ENCODE assay signal across 8 mouse cellular contexts in the genomic region with DNA sequence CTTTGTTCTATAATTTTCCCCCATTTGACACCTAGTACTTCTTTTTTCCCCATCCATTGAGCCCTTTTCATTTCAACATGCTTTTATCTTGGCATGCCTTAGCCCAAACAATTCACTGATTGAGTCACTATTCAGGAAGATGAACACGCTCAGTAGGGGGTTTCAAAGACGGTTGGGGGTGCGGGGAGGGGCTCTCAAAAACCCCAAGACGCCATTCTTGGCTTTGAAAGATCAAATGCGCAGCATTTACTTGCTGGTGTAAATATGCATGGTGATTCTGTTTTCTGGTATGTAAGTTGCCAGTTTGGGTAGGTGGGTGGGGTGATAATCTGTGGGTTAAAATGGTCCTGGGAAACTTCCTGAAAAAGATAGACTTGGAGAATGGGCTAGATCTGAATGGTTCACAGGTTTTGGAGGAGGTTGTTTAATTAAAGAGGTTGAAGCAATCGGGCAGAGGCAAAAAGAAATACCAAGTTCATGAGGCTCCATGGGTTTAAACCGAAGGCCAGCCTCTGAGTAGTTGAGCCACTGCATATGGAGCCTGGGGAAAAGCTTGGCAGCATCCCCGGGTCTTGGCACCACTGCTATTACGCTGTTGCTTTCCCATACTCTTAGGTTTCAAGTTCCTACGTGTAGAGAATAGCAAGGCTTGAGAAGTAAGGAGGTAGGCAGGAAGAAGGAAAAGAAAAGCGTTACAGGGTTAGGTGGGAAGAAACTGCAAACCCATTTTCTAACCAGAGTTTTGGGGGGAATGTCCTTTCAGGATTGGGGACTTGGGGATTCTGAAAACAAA. TPM values are rescaled to one million over a fixed set of nuclear protein-coding genes. Genes with fewer than 3 reads are reported as not detected.
DNase-seq lines count a peak whose midpoint lies in the region; ATAC-seq and TF ChIP-seq lines count a peak whose summit lies in the region.

No protein-coding gene starts in this region.

- peaks cover 7% of the 10 kb centered on the region for H3K27me3 ChIP-seq in megakaryocyte, embryonic 14.5 days (replicated peaks)
- H3K27me3 ChIP-seq in forebrain, embryonic 14.5 days (replicated peaks; ENCODE audit: control insufficient read depth, insufficient read depth, low read length), result no peaks in the 10 kb centered on the region
- no peaks in the 10 kb centered on the region for H3K27me3 ChIP-seq in intestine, postnatal 0 days (replicated peaks; ENCODE audit: control insufficient read depth, insufficient read depth, low read length)
- H3K27me3 ChIP-seq in neural tube, embryonic 12.5 days (replicated peaks), result no peaks in the 10 kb centered on the region; the same call in 1 of the 2 replicates

- 0 out of 2 replicates have a peak, but pooled peaks cover 4% of the 10 kb centered on the region for H3K9me3 ChIP-seq in megakaryocyte, embryonic 14.5 days
- no peaks in the 10 kb centered on the region for H3K9me3 ChIP-seq in forebrain, embryonic 14.5 days (replicated peaks; ENCODE audit: control insufficient read depth, low read length)
- H3K9me3 ChIP-seq in intestine, postnatal 0 days (ENCODE audit: control insufficient read depth), result no peaks in the 10 kb centered on the region
- no peaks in the 10 kb centered on the region for H3K9me3 ChIP-seq in neural tube, embryonic 12.5 days

- TF ChIP-seq CTCF in intestine, postnatal 0 days (IDR thresholded peaks at IDR 0.05; ENCODE audit: low read depth), result no peak

- peaks cover 11% of the 10 kb centered on the region for H3K36me3 ChIP-seq in megakaryocyte, embryonic 14.5 days (replicated peaks; ENCODE audit: low read length)
- H3K36me3 ChIP-seq in forebrain, embryonic 14.5 days (ENCODE audit: control insufficient read depth, insufficient read depth, low read length), result no peaks in the 10 kb centered on the region
- H3K36me3 ChIP-seq in intestine, postnatal 0 days (ENCODE audit: control insufficient read depth, insufficient read depth), result no peaks in the 10 kb centered on the region
- H3K36me3 ChIP-seq in neural tube, embryonic 12.5 days, result no peaks in the 10 kb centered on the region

- H3K4me2 ChIP-seq in forebrain, embryonic 14.5 days (ENCODE audit: low read length), result peak overlapping the region; percentile 61
- peak overlapping the region; percentile 70 for H3K4me2 ChIP-seq in intestine, postnatal 0 days (replicated peaks; ENCODE audit: low read depth)
- H3K4me2 ChIP-seq in neural tube, embryonic 12.5 days (replicated peaks), result peak overlapping the region; percentile 68

- H3K4me1 ChIP-seq in megakaryocyte, embryonic 14.5 days, result peaks cover 8% of the 10 kb centered on the region; the same call in 1 of the 2 replicates
- no peaks in the 10 kb centered on the region for H3K4me1 ChIP-seq in brown adipose tissue, adult 24 weeks (ENCODE audit: control insufficient read depth, insufficient read depth, insufficient read length, low read length)
- H3K4me1 ChIP-seq in forebrain, embryonic 14.5 days (ENCODE audit: control insufficient read depth, insufficient read depth, low read length), result no peaks in the 10 kb centered on the region
- no peaks in the 10 kb centered on the region for H3K4me1 ChIP-seq in intestine, postnatal 0 days (replicated peaks; ENCODE audit: control insufficient read depth, insufficient read depth, low read length)
- H3K4me1 ChIP-seq in neural tube, embryonic 12.5 days, result peaks cover 7% of the 10 kb centered on the region

- H3K27ac ChIP-seq in brown adipose tissue, adult 24 weeks (replicated peaks; ENCODE audit: low read depth, low read length), result no peak overlapping the region
- H3K27ac ChIP-seq in forebrain, embryonic 14.5 days (ENCODE audit: low read depth, low read length), result no peak overlapping the region
- no peak overlapping the region for H3K27ac ChIP-seq in intestine, postnatal 0 days (ENCODE audit: low read depth, low read length)
- no peak overlapping the region for H3K27ac ChIP-seq in neural tube, embryonic 12.5 days

- H3K4me3 ChIP-seq in megakaryocyte, embryonic 14.5 days (replicated peaks), result peak overlapping the region; percentile 97
- H3K4me3 ChIP-seq in brown adipose tissue, adult 24 weeks (ENCODE audit: insufficient read depth, low read depth, low read length), result peak overlapping the region; percentile 14; the same call in 1 of the 2 replicates
- H3K4me3 ChIP-seq in forebrain, embryonic 14.5 days (ENCODE audit: low read depth, low read length), result peak overlapping the region; percentile 59
- peak overlapping the region; percentile 62 for H3K4me3 ChIP-seq in intestine, postnatal 0 days (ENCODE audit: low read depth, low read length)
- no peak overlapping the region for H3K4me3 ChIP-seq in neural tube, embryonic 12.5 days

- ATAC-seq in megakaryocyte, adult 5-6 weeks (ENCODE audit: poor library complexity, severe bottlenecking), result no peak
- ATAC-seq in forebrain, embryonic 14.5 days, result no peak
- ATAC-seq in intestine, postnatal 0 days, result no peak
- ATAC-seq in neural tube, embryonic 12.5 days (ENCODE audit: low FRiP score, low read depth), result no peak

- 36% methylated on average over 11 of the region's 11 CpGs for WGBS in forebrain, embryonic 14.5 days
- WGBS in intestine, postnatal 0 days, result 37% methylated on average over 11 of the region's 11 CpGs
- WGBS in neural tube, embryonic 12.5 days, result 39% methylated on average over 11 of the region's 11 CpGs

- DNase-seq in forebrain, embryonic 14.5 days (ENCODE audit: low spot score), result peak; percentile 55
- DNase-seq in embryo, embryonic 10.5 days (ENCODE audit: low spot score), result no peak
- DNase-seq in frontal cortex, postnatal 10 days (ENCODE audit: low spot score in 2 of 2), result no peak

- no peak overlapping the region for H3K9ac ChIP-seq in forebrain, embryonic 14.5 days (ENCODE audit: low read length)
- no peak overlapping the region for H3K9ac ChIP-seq in intestine, postnatal 0 days (ENCODE audit: low read depth, low read length)
- no peak overlapping the region for H3K9ac ChIP-seq in neural tube, embryonic 12.5 days

RNA-seq across cellular contexts. Expression of gene Fam120c, which starts 1.6 kb away (rescaled TPM):
- polyA plus RNA-seq in megakaryocyte, embryonic 14.5 days (2012; ENCODE audit: insufficient read depth, low replicate concordance), result 1.0 and 3.9 TPM in 2 replicates
- 0.73 and 0.76 TPM in 2 replicates for total RNA-seq in megakaryocyte, adult 5-6 weeks (2015)
- 0.48 and 1.2 TPM in 2 replicates for total RNA-seq in megakaryocyte, adult 5-6 weeks (2017)
- 3.3 and 5.4 TPM in 2 replicates for polyA plus RNA-seq in brown adipose tissue, adult 24 weeks (2012; ENCODE audit: insufficient read depth, insufficient read length, missing spikeins)
- polyA plus RNA-seq in forebrain, embryonic 14.5 days (2014; fragmentation: Nextera tagmentation; extraction: Ambion mirVana), result 5.0 and 7.1 TPM in 2 replicates
- 0.81 and 0.89 TPM in 2 replicates for polyA plus RNA-seq in intestine, postnatal 0 days (2015; fragmentation: Nextera tagmentation; extraction: Ambion mirVana)
- 3.4 and 3.7 TPM in 2 replicates for polyA plus RNA-seq in neural tube, embryonic 12.5 days (2016; fragmentation: Nextera tagmentation; extraction: Ambion mirVana)
